Mouse (Mus musculus) heart, adult 9 months (tissue): Measurements from ENCODE around the gene Lsm3.
A peak's percentile ranks its signal among the peaks of the same experiment; 100 is the strongest.

Experiments used
- DNase-seq, 2 experiments: peaks; one replicate each; pipeline ENCODE4 v3.0.0; 2022; ENCODE audit warnings: low spot score in 2 of 2

Gene Lsm3

GRCm38 (mm10) chr6:91510211-91510610 lies 5.5 kb upstream of the Lsm3 start:
- no peak for DNase-seq

GRCm38 (mm10) chr6:91514135-91514534 lies 1.6 kb upstream of the Lsm3 start:
- no peak for DNase-seq

- DNase-seq = no peak
Observed at GRCm38 (mm10) chr6:91514737-91515362, 878 bp upstream of the Lsm3 start.

GRCm38 (mm10) chr6:91518454-91519020 lies 2.8 kb downstream of the Lsm3 start:
- DNase-seq = no peak

- DNase-seq = no peak
Observed at GRCm38 (mm10) chr6:91522816-91523215, 7.1 kb downstream of the Lsm3 start.

- DNase-seq = no peak
Observed at GRCm38 (mm10) chr6:91525544-91525943, 9.8 kb downstream of the Lsm3 start.

GRCm38 (mm10) chr6:91527227-91527860 lies 11.6 kb downstream of the Lsm3 start:
- DNase-seq = peak in 1 of 2 experiments; percentile 36

- DNase-seq = peak; percentile 80 to 84
Observed at GRCm38 (mm10) chr6:91528265-91528664, 12.5 kb downstream of the Lsm3 start.

GRCm38 (mm10) chr6:91530673-91531072 lies 14.9 kb downstream of the Lsm3 start:
- no peak for DNase-seq

- peak; percentile 36 to 61 for DNase-seq
Observed at GRCm38 (mm10) chr6:91531276-91531675, 15.5 kb downstream of the Lsm3 start.

GRCm38 (mm10) chr6:91532661-91533060 lies 16.9 kb downstream of the Lsm3 start:
- DNase-seq = no peak

- no peak for DNase-seq
Observed at GRCm38 (mm10) chr6:91533359-91533758, 17.6 kb downstream of the Lsm3 start.

GRCm38 (mm10) chr6:91533771-91534170 lies 18.0 kb downstream of the Lsm3 start:
- DNase-seq = no peak

- DNase-seq = no peak
Observed at GRCm38 (mm10) chr6:91534268-91534667, 18.5 kb downstream of the Lsm3 start.

GRCm38 (mm10) chr6:91535231-91535630 lies 19.5 kb downstream of the Lsm3 start:
- no peak for DNase-seq

GRCm38 (mm10) chr6:91536047-91536765 lies 20.5 kb downstream of the Lsm3 start:
- DNase-seq = no peak

- no peak for DNase-seq
Observed at GRCm38 (mm10) chr6:91541276-91541675, 25.5 kb downstream of the Lsm3 start.

GRCm38 (mm10) chr6:91543056-91543455 lies 27.3 kb downstream of the Lsm3 start:
- no peak for DNase-seq

GRCm38 (mm10) chr6:91546241-91546884 lies 30.6 kb downstream of the Lsm3 start:
- DNase-seq = peak; percentile 80 to 81

- no peak for DNase-seq
Observed at GRCm38 (mm10) chr6:91547313-91547712, 31.6 kb downstream of the Lsm3 start.

- no peak for DNase-seq
Observed at GRCm38 (mm10) chr6:91549621-91550020, 33.9 kb downstream of the Lsm3 start.

GRCm38 (mm10) chr6:91551671-91552070 lies 35.9 kb downstream of the Lsm3 start:
- DNase-seq = no peak
